Mouse (Mus musculus) lung, adult 2 months (tissue): Measurements from ENCODE around the gene Ptch1.

Source experiments
- CTCF ChIP-seq: fragments of 200-500 bp; IDR thresholded peaks from 2 replicates; pipeline ENCODE4 v1.5.1; 2011; ENCODE audit warnings: mild to moderate bottlenecking, low read length, control low read depth; ENCODE audit not compliant: insufficient read depth
- POLR2A ChIP-seq: fragments of 200-500 bp; IDR thresholded peaks from 2 replicates; pipeline ENCODE4 v1.6.1; 2011; ENCODE audit warnings: low read depth, mild to moderate bottlenecking, control low read depth, low read length, borderline replicate concordance; ENCODE audit errors: extremely low read depth

DNA sequence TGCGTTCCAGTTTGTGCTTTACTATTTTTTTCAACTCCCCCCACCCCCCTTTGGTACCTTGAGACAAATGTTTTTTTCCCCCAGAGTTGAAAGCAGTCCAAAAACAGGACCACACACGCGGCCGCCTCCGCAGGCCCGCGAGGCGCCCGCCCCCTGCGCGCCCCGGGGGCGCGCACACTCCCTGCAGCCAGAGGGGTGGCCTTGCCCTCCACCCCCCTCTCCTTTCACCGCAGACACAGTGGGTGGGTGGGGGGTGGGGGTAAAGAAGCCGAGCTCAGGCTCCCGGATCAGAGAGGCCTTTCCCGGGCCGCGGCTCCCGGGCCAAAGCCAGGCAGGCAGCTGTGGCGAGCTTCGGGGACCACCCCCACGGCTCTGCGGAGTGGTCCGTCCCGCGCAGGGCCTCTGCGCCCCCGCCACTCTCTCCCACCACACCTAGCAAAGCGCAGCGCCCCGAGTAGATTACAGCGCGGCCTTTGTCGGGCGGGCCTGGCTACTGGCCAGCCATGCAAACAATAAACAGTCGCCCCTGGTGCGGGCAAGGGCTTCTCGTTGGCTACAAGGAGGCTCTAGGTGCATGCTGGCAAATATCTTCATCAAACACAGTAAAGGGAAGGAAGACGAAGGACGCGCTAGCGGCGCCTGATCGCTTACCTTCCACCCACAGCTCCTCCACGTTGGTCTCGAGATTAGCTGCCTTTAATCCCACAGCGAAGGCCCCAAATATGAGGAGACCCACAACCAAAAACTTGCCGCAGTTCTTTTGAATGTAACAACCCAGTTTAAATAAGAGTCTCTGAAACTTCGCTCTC is 10.2 kb downstream of the Ptch1 start:
- no peak for TF ChIP-seq CTCF
- TF ChIP-seq POLR2A: peak; percentile 78; the same call in 1 of the 2 replicates
